Mouse (Mus musculus): Measurements from ENCODE around the gene Casp6. TPM values are rescaled to one million over a fixed set of nuclear protein-coding genes. Genes with fewer than 3 reads are reported as not detected.

Casp6 gene
- polyA plus RNA-seq, 1 experiment from 2014 or later, result 109 TPM

DNA sequence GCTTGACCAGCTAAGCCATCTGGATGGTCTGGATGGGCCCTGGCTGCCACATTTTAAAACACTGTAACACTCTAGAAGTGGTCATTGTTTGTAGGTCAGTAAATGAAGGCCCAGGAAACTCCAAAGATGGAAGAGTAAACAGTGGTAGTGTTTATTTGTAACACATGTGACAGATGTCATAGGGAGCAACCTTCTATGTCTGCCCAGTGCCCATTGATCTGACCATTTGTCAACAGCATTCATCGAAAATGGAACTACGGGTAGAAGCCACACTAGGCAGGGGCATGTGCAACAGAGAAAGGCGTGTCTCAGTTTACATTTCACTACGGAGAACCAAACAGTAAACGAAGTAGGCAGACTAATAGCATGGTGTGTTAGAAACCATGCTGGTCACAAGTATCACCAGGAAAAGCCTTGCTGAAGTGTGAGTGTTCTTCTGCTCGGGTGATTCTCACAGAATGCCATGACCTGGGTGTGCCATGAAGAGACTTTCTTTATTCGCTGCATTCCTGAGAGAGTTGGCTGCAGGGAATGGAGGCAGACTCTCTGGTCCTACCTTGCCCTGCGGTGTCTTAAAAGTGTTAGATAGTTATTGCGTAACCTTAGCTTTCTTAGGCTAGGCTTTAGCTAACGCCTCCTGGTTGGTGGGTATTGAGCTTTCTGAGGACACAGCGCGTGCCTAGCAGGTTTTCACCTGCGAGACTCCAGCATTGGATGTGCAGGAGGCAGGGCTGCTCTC lies 13.3 kb upstream of the Casp6 start:
- 86% methylated on average over 13 of the region's 13 CpGs for WGBS
- ATAC-seq (ENCODE audit: insufficient number of reproducible peaks, insufficient read depth, low FRiP score, low TSS enrichment, low read depth), result no peak
- Histone ChIP-seq H3K36me3 (peaks cover 15% of the 10 kb centered on the region; the same call in 1 of the 2 replicates), H3K4me1 (replicated peaks) (no peaks in the 10 kb centered on the region), H3K27ac (no peak overlapping the region), H3K27me3 (no peaks in the 10 kb centered on the region), H3K4me3 (replicated peaks) (no peak overlapping the region), H3K9ac (replicated peaks) (no peak overlapping the region), H3K4me2 (no peak overlapping the region), H3K9me3 (no peaks in the 10 kb centered on the region)

DNA sequence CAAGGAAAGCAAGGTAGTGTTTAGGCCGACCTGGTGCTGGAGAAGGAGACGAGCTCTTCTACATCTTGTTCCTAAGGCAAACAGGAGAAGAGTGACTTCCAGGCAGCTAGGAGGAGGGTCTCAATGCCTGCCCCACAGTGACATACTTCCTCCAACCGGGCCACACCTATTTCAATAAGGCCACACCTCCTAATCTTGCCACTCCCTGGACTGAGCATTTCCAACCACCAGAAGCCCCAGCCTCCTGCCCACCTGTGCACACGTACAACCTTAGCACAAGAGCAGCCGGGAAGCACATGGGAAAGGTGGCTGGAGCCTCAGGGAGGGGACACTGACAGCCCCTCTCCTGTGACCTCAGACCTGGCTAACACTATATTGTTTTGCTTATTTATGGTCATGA lies 9.2 kb upstream of the Casp6 start:
- H3K4me2 ChIP-seq, result no peak overlapping the region
- H3K4me3 ChIP-seq (replicated peaks), result no peak overlapping the region
- H3K36me3 ChIP-seq, result peaks cover 15% of the 10 kb centered on the region; the same call in 1 of the 2 replicates
- ATAC-seq (ENCODE audit: insufficient number of reproducible peaks, insufficient read depth, low FRiP score, low TSS enrichment, low read depth), result no peak
- no peaks in the 10 kb centered on the region for H3K9me3 ChIP-seq
- no peak overlapping the region for H3K27ac ChIP-seq
- no peaks in the 10 kb centered on the region for H3K4me1 ChIP-seq (replicated peaks)
- H3K9ac ChIP-seq (replicated peaks), result no peak overlapping the region
- 76% methylated on average over 5 of the region's 5 CpGs for WGBS
- H3K27me3 ChIP-seq, result no peaks in the 10 kb centered on the region

DNA sequence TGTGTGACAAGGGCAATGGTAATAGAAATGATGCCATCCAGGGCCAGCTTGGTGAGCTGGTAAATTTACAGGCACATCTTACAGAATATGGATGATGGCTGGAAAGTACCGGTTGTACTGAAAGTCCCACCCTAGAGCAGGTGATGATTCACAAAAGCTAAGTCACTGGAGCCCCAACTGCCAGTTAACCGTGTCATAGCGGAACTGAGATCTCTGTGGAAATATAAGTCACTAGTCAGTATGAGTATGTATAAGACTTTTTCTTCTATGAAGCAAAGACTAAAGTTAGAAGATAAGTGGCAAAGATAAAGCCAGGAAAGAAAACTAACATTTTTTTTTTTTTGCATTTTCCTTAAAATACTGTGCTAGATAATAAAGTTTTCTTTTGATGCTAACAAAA lies 8.1 kb upstream of the Casp6 start:
- no peaks in the 10 kb centered on the region for H3K9me3 ChIP-seq
- H3K9ac ChIP-seq (replicated peaks), result no peak overlapping the region
- no peaks in the 10 kb centered on the region for H3K27me3 ChIP-seq
- peaks cover 15% of the 10 kb centered on the region; the same call in 1 of the 2 replicates for H3K36me3 ChIP-seq
- H3K4me1 ChIP-seq (replicated peaks), result no peaks in the 10 kb centered on the region
- H3K4me3 ChIP-seq (replicated peaks), result no peak overlapping the region
- no peak overlapping the region for H3K4me2 ChIP-seq
- ATAC-seq (ENCODE audit: insufficient number of reproducible peaks, insufficient read depth, low FRiP score, low TSS enrichment, low read depth), result no peak
- no peak overlapping the region for H3K27ac ChIP-seq
- WGBS, result 92% methylated on average over 3 of the region's 3 CpGs

DNA sequence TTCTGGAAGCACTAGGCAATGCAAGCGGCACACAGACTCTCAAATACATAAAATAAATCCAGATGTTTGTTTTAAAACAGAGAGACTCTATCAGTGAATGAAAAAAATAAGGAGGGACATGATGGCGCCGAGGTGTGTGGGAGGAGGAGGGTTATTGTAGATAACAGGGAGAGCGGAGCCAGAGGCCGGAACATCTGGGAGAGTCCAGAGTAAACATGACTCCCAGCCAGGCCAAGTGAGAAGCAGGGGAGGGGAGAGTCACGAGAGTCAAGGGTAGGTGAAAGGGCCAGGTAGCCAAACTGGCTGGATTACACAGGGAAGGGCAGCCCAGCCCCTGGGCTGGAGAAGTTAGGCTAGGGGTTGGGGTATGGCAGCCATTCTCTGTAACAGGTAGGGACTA lies 4.6 kb upstream of the Casp6 start:
- H3K9ac ChIP-seq (replicated peaks), result no peak overlapping the region
- H3K4me2 ChIP-seq, result no peak overlapping the region
- no peaks in the 10 kb centered on the region for H3K4me1 ChIP-seq (replicated peaks)
- H3K27me3 ChIP-seq, result no peaks in the 10 kb centered on the region
- H3K9me3 ChIP-seq, result no peaks in the 10 kb centered on the region
- 0 out of 2 replicates have a peak, but pooled peaks cover 3% of the 10 kb centered on the region for H3K36me3 ChIP-seq
- 62% methylated on average over 6 of the region's 6 CpGs for WGBS
- no peak for ATAC-seq (ENCODE audit: insufficient number of reproducible peaks, insufficient read depth, low FRiP score, low TSS enrichment, low read depth)
- H3K4me3 ChIP-seq (replicated peaks), result no peak overlapping the region
- no peak overlapping the region for H3K27ac ChIP-seq

DNA sequence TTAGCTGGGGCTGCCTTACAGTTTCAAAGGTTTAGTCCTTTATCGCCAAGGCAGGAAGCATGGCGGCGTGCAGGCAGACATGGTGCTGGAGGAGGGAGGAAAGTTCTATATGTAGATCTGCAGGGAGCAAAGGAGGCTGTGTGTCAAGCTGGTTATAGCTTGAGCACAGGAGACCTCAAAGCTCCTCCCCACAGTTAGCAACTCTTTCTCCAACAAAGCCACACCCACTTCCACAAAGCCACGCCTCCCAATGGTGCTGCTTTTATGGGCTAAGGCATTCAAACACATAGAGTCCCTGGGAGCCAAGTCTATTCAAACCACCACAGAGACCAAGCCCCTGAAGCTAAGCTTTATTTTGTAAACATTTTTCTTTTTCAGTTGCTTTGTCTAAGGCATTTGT lies 2.3 kb upstream of the Casp6 start:
- Histone ChIP-seq H3K4me3 (replicated peaks) (no peak overlapping the region), H3K9ac (replicated peaks) (no peak overlapping the region), H3K4me1 (replicated peaks) (peaks cover 13% of the 10 kb centered on the region), H3K9me3 (no peaks in the 10 kb centered on the region), H3K4me2 (no peak overlapping the region), H3K27ac (no peak overlapping the region), H3K36me3 (no peaks in the 10 kb centered on the region), H3K27me3 (no peaks in the 10 kb centered on the region)
- ATAC-seq (ENCODE audit: insufficient number of reproducible peaks, insufficient read depth, low FRiP score, low TSS enrichment, low read depth), result no peak
- 60% methylated on average over 4 of the region's 4 CpGs for WGBS

DNA sequence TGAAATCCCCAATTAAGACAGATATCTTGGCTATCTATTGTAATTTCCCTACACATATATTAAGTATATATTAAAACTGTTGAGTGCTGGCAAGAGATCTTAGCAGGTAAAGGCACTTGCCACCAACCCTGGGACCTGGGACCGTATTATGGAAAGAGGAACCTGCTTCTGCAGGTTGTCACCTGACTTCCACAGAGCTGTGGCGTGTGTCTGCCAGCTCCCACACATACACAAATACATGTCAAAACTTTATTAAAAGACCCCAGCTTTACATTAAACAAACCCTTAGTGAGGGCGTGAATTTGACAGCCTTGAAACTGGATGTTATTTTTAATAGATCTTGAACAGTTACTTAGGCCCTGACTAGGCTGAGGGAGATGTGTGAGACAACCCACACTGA lies 2.1 kb downstream of the Casp6 start:
- H3K4me3 ChIP-seq (replicated peaks), result no peak overlapping the region
- no peaks in the 10 kb centered on the region for H3K9me3 ChIP-seq
- ATAC-seq (ENCODE audit: insufficient number of reproducible peaks, insufficient read depth, low FRiP score, low TSS enrichment, low read depth), result no peak
- H3K4me1 ChIP-seq (replicated peaks), result peaks cover 17% of the 10 kb centered on the region
- H3K27ac ChIP-seq, result no peak overlapping the region
- WGBS, result 91% methylated on average over 3 of the region's 3 CpGs
- H3K4me2 ChIP-seq, result no peak overlapping the region
- H3K27me3 ChIP-seq, result no peaks in the 10 kb centered on the region
- no peak overlapping the region for H3K9ac ChIP-seq (replicated peaks)
- peaks cover 37% of the 10 kb centered on the region for H3K36me3 ChIP-seq

DNA sequence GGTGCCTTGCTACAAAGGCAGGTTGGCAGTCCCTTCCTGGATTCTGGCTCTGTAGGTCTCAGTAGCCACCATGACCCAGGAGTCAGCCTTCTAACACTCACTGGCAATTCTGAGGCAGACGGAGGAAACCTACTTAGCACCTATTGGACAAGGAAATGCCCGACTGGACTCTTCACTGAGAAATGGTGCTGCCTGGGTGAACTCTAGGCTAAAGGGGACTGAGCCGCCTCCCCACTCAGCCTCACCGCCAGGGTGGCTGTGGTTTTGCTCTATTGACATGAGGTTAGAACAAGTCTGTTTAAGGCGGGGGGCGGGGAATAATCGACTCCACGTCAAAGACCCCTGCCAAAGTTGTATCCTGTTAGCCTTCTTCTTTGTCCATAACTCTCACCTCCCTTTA lies 2.6 kb downstream of the Casp6 start:
- Histone ChIP-seq H3K27ac (no peak overlapping the region), H3K4me2 (no peak overlapping the region), H3K27me3 (no peaks in the 10 kb centered on the region), H3K36me3 (peaks cover 42% of the 10 kb centered on the region), H3K9ac (replicated peaks) (no peak overlapping the region), H3K9me3 (no peaks in the 10 kb centered on the region), H3K4me1 (replicated peaks) (peaks cover 17% of the 10 kb centered on the region), H3K4me3 (replicated peaks) (no peak overlapping the region)
- ATAC-seq (ENCODE audit: insufficient number of reproducible peaks, insufficient read depth, low FRiP score, low TSS enrichment, low read depth), result no peak
- WGBS, result 79% methylated on average over 8 of the region's 8 CpGs

DNA sequence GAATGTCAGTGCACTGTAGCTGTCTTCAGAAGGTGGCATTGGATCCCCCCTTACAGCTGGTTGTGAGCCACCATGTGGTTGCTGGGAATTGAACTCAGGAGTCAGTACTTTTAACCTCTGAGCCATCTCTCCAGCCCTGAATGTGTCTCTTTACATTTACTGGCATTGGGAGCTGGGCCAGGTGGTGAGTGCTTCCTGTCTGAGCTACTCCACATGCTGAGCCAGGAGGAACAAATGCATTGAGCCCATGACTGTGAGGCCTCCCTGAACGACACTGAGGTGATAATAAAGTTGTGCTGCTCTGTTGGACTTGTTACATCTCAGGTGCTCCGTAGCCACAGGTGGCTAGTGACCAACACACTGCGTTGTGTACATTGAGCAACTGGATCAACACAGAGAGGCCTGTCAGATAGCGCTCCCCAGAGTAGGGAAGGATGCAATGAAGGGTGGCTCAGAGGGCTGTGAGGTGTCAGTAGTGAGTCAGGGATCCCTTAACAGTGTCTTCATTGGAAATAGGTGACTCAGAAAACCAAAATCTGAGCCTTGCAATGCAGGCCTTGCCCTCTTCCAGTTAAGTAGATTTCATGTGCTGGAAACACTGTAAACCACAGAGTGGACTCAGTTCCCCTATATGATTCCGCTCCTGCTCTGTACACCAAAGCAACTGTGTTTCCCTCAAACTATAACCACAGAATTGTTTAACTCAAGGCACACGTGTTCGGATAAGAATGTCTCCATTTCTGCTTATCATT lies 3.3 kb downstream of the Casp6 start:
- H3K9ac ChIP-seq (replicated peaks), result no peak overlapping the region
- H3K27me3 ChIP-seq, result no peaks in the 10 kb centered on the region
- no peak overlapping the region for H3K27ac ChIP-seq
- 87% methylated on average over 7 of the region's 7 CpGs for WGBS
- no peaks in the 10 kb centered on the region for H3K9me3 ChIP-seq
- H3K4me3 ChIP-seq (replicated peaks), result no peak overlapping the region
- peaks cover 49% of the 10 kb centered on the region for H3K36me3 ChIP-seq
- no peak for ATAC-seq (ENCODE audit: insufficient number of reproducible peaks, insufficient read depth, low FRiP score, low TSS enrichment, low read depth)
- no peak overlapping the region for H3K4me2 ChIP-seq
- peaks cover 17% of the 10 kb centered on the region for H3K4me1 ChIP-seq (replicated peaks)

DNA sequence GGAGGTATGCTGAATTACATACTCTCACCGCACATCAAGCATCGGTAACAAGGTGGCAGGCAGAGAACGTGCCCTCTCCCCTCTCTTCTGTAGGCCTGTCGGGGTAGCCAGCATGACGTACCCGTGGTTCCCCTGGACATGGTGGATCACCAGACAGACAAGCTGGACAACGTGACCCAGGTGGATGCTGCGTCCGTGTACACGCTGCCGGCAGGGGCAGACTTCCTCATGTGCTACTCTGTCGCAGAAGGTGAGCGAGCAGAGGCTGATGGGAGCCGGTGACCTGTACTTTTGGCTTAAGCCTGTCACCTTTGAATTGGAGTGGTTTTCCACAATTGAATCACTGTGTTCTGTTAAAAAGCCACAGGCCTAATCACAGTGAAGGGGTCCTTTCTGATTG lies 10.8 kb downstream of the Casp6 start:
- H3K9ac ChIP-seq (replicated peaks), result no peak overlapping the region
- H3K4me3 ChIP-seq (replicated peaks), result no peak overlapping the region
- H3K9me3 ChIP-seq, result no peaks in the 10 kb centered on the region
- H3K4me1 ChIP-seq (replicated peaks), result no peaks in the 10 kb centered on the region
- ATAC-seq (ENCODE audit: insufficient number of reproducible peaks, insufficient read depth, low FRiP score, low TSS enrichment, low read depth), result no peak
- H3K36me3 ChIP-seq, result peaks cover 88% of the 10 kb centered on the region
- no peak overlapping the region for H3K4me2 ChIP-seq
- 85% methylated on average over 14 of the region's 14 CpGs for WGBS
- H3K27me3 ChIP-seq, result no peaks in the 10 kb centered on the region
- H3K27ac ChIP-seq, result no peak overlapping the region

DNA sequence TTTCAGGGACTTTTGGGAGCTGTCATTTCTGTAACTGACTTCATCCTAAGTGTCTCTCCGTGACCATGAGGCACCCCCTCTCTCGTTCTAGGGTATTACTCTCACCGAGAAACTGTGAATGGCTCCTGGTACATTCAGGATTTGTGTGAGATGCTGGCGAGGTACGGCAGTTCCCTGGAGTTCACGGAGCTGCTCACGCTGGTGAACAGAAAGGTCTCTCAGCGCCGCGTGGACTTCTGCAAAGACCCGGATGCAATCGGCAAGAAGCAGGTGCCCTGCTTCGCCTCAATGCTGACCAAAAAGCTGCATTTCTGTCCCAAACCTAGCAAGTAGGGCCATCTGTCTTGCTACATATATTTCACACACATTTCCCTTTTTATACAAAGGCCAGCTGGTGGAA lies 12.0 kb downstream of the Casp6 start:
- no peak overlapping the region for H3K9ac ChIP-seq (replicated peaks)
- no peaks in the 10 kb centered on the region for H3K27me3 ChIP-seq
- H3K9me3 ChIP-seq, result no peaks in the 10 kb centered on the region
- WGBS, result 92% methylated on average over 13 of the region's 13 CpGs
- H3K27ac ChIP-seq, result no peak overlapping the region
- no peak overlapping the region for H3K4me2 ChIP-seq
- H3K4me3 ChIP-seq (replicated peaks), result no peak overlapping the region
- peaks cover 76% of the 10 kb centered on the region for H3K36me3 ChIP-seq
- H3K4me1 ChIP-seq (replicated peaks), result no peaks in the 10 kb centered on the region
- ATAC-seq (ENCODE audit: insufficient number of reproducible peaks, insufficient read depth, low FRiP score, low TSS enrichment, low read depth), result no peak

DNA sequence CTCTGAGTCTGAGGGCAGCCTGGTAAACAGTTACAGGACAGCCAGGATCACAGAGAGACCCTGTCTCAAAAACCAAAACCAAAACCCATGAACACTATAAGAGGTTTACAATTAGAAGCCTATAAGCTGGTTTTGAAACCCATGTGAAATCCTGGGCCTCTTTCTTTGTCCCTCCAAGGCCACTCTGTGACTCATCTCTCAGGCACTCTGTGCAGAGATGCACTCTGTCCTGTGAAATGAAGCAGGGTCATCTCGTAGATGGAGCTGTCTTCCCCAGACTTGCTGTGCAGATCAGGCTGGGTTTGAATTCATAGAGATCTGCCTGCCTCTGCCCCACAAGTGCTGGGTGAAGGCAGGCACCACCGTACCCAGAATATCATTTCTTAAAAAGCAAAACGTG lies 16.2 kb downstream of the Casp6 start:
- Histone ChIP-seq H3K27ac (no peak overlapping the region), H3K4me3 (replicated peaks) (no peak overlapping the region), H3K27me3 (no peaks in the 10 kb centered on the region), H3K9me3 (no peaks in the 10 kb centered on the region), H3K9ac (replicated peaks) (no peak overlapping the region), H3K4me2 (no peak overlapping the region), H3K36me3 (peaks cover 35% of the 10 kb centered on the region), H3K4me1 (replicated peaks) (no peaks in the 10 kb centered on the region)
- ATAC-seq (ENCODE audit: insufficient number of reproducible peaks, insufficient read depth, low FRiP score, low TSS enrichment, low read depth), result no peak
- 89% methylated on average over 3 of the region's 3 CpGs for WGBS
